Mouse (Mus musculus) liver, embryonic 14.5 days (tissue): ENCODE results near the gene Camsap3.

Experiments
- CTCF ChIP-seq: IDR thresholded peaks from 2 replicates; pipeline ENCODE4 v1.5.1; 2016; ENCODE audit warnings: antibody characterized with exemption, low read depth, control low read depth
- EP300 ChIP-seq: IDR thresholded peaks from 2 replicates; pipeline ENCODE4 v1.6.1; 2016; ENCODE audit warnings: antibody characterized with exemption, low read depth

DNA sequence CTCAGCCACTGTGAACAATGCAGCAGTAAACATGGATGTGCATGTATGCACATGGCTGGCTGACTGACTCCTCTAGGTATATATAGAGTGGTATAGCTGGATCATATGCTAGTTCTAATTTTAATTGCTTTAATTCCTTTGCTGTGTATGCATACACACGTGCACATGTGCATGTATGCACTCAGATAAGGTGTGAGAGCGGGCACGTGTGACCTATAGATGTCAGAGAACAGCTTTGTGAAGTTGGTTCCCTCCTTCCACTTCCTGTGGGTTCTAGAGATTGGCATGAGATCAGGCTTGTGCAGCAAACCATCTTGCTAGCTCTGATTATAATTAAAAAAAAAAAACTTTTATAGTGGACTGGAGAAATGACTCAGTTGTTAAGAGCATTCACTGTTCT lies 65.8 kb downstream of the Camsap3 start:
- no peak for TF ChIP-seq CTCF
- TF ChIP-seq EP300: no peak
